ENCODE assay signal across 15 mouse cellular contexts in genomic region chr13:35946659-35947353, GRCm38 (mm10). TPM values are rescaled to one million over a fixed set of nuclear protein-coding genes. Genes with fewer than 3 reads are reported as not detected.
A peak's percentile ranks its signal among the peaks of the same experiment; 100 is the strongest.
DNase-seq lines count a peak whose midpoint lies in the region; ATAC-seq and TF ChIP-seq lines count a peak whose summit lies in the region.
"Had no signal": no experiment of that assay in that cellular context is flagged by ENCODE, and none has a peak within 500 bp of the region (broad histone marks: within the 10 kb centered on the region; RNA-seq: fewer than 3 reads in every experiment).

No protein-coding gene starts in this region.

- no peak overlapping the region for H3K4me3 ChIP-seq in forebrain, embryonic 13.5 days
- H3K4me3 ChIP-seq in forebrain, embryonic 11.5 days (ENCODE audit: low read depth, low read length), result no peak overlapping the region
- H3K4me3 ChIP-seq in hindbrain, embryonic 11.5 days (ENCODE audit: low read depth, low read length), result no peak overlapping the region
- no peak overlapping the region for H3K4me3 ChIP-seq in hindbrain, postnatal 0 days (ENCODE audit: low read length)
- no peak overlapping the region for H3K4me3 ChIP-seq in midbrain, embryonic 16.5 days (ENCODE audit: low read depth, low read length)
- H3K4me3 ChIP-seq in midbrain, embryonic 10.5 days, result no peak overlapping the region
- no peak overlapping the region for H3K4me3 ChIP-seq in midbrain, postnatal 0 days (ENCODE audit: low read depth, low read length)
- H3K4me3 ChIP-seq: embryonic facial prominence, embryonic 15.5 days; heart, embryonic 15.5 days; limb, embryonic 10.5 days; myocyte had no signal

- no peaks in the 10 kb centered on the region for H3K27me3 ChIP-seq in forebrain, embryonic 13.5 days
- H3K27me3 ChIP-seq in forebrain, embryonic 11.5 days (ENCODE audit: control insufficient read depth, insufficient read depth, low read length), result no peaks in the 10 kb centered on the region
- H3K27me3 ChIP-seq in hindbrain, embryonic 11.5 days (ENCODE audit: control insufficient read depth, insufficient read depth, low read length), result no peaks in the 10 kb centered on the region
- no peaks in the 10 kb centered on the region for H3K27me3 ChIP-seq in hindbrain, postnatal 0 days (ENCODE audit: insufficient read depth, low read length)
- no peaks in the 10 kb centered on the region for H3K27me3 ChIP-seq in midbrain, embryonic 16.5 days (ENCODE audit: control insufficient read depth, insufficient read depth, low read depth, low read length)
- no peaks in the 10 kb centered on the region; the same call in 1 of the 2 replicates for H3K27me3 ChIP-seq in midbrain, embryonic 10.5 days (ENCODE audit: low read depth, poor library complexity, severe bottlenecking)
- no peaks in the 10 kb centered on the region for H3K27me3 ChIP-seq in midbrain, postnatal 0 days (ENCODE audit: insufficient read depth, low read length)
- H3K27me3 ChIP-seq: embryonic facial prominence, embryonic 15.5 days; heart, embryonic 15.5 days had no signal

- no peak overlapping the region for H3K4me2 ChIP-seq in forebrain, embryonic 13.5 days
- no peak overlapping the region for H3K4me2 ChIP-seq in forebrain, embryonic 11.5 days (ENCODE audit: low read depth, low read length, severe bottlenecking)
- no peak overlapping the region for H3K4me2 ChIP-seq in hindbrain, embryonic 11.5 days (replicated peaks; ENCODE audit: low read depth, low read length)
- H3K4me2 ChIP-seq in hindbrain, postnatal 0 days (ENCODE audit: low read depth, low read length), result no peak overlapping the region
- H3K4me2 ChIP-seq in midbrain, embryonic 16.5 days (ENCODE audit: low read length), result no peak overlapping the region
- H3K4me2 ChIP-seq in midbrain, postnatal 0 days (ENCODE audit: low read depth, low read length, poor library complexity, severe bottlenecking), result no peak overlapping the region
- H3K4me2 ChIP-seq: embryonic facial prominence, embryonic 15.5 days; heart, embryonic 15.5 days had no signal

- no peaks in the 10 kb centered on the region for H3K9me3 ChIP-seq in forebrain, embryonic 13.5 days (replicated peaks)
- no peaks in the 10 kb centered on the region for H3K9me3 ChIP-seq in forebrain, embryonic 11.5 days (ENCODE audit: control insufficient read depth, low read length)
- no peaks in the 10 kb centered on the region for H3K9me3 ChIP-seq in hindbrain, embryonic 11.5 days (ENCODE audit: control insufficient read depth, low read length)
- H3K9me3 ChIP-seq in hindbrain, postnatal 0 days (ENCODE audit: low read length), result no peaks in the 10 kb centered on the region
- H3K9me3 ChIP-seq in midbrain, embryonic 16.5 days (replicated peaks; ENCODE audit: control insufficient read depth, low read length, poor library complexity, severe bottlenecking), result no peaks in the 10 kb centered on the region
- H3K9me3 ChIP-seq in midbrain, embryonic 10.5 days (replicated peaks), result no peaks in the 10 kb centered on the region
- no peaks in the 10 kb centered on the region for H3K9me3 ChIP-seq in midbrain, postnatal 0 days (ENCODE audit: low read length)
- H3K9me3 ChIP-seq: embryonic facial prominence, embryonic 15.5 days; heart, embryonic 15.5 days; limb, embryonic 10.5 days had no signal

- H3K27ac ChIP-seq in forebrain, embryonic 13.5 days, result no peak overlapping the region
- H3K27ac ChIP-seq in forebrain, embryonic 11.5 days (ENCODE audit: low read depth, low read length), result no peak overlapping the region
- no peak overlapping the region for H3K27ac ChIP-seq in hindbrain, embryonic 11.5 days (ENCODE audit: low read depth, low read length)
- no peak overlapping the region for H3K27ac ChIP-seq in hindbrain, postnatal 0 days
- H3K27ac ChIP-seq in midbrain, embryonic 16.5 days (ENCODE audit: low read length), result no peak overlapping the region
- no peak overlapping the region for H3K27ac ChIP-seq in midbrain, embryonic 10.5 days (replicated peaks)
- no peak overlapping the region for H3K27ac ChIP-seq in midbrain, postnatal 0 days (ENCODE audit: low read depth, low read length)
- H3K27ac ChIP-seq: embryonic facial prominence, embryonic 15.5 days; heart, embryonic 15.5 days; limb, embryonic 10.5 days had no signal

- no peak for TF ChIP-seq CTCF in hindbrain, postnatal 0 days (IDR thresholded peaks at IDR 0.05; ENCODE audit: low read depth)
- no peak for TF ChIP-seq CTCF in midbrain, postnatal 0 days (IDR thresholded peaks at IDR 0.05)

- 75% methylated on average over 20 of the region's 20 CpGs for WGBS in forebrain, embryonic 13.5 days
- WGBS in forebrain, embryonic 11.5 days, result 84% methylated on average over 20 of the region's 20 CpGs
- WGBS in hindbrain, embryonic 11.5 days, result 75% methylated on average over 20 of the region's 20 CpGs
- WGBS in hindbrain, postnatal 0 days, result 73% methylated on average over 20 of the region's 20 CpGs
- WGBS in midbrain, embryonic 16.5 days, result 73% methylated on average over 20 of the region's 20 CpGs
- 75% methylated on average over 20 of the region's 20 CpGs for WGBS in midbrain, embryonic 10.5 days
- WGBS in midbrain, postnatal 0 days, result 69% methylated on average over 20 of the region's 20 CpGs

- H3K4me1 ChIP-seq in forebrain, embryonic 13.5 days, result no peaks in the 10 kb centered on the region
- no peaks in the 10 kb centered on the region for H3K4me1 ChIP-seq in forebrain, embryonic 11.5 days (replicated peaks; ENCODE audit: control insufficient read depth, insufficient read depth, low read length)
- no peaks in the 10 kb centered on the region for H3K4me1 ChIP-seq in hindbrain, embryonic 11.5 days (replicated peaks; ENCODE audit: control insufficient read depth, insufficient read depth, low read length)
- no peaks in the 10 kb centered on the region for H3K4me1 ChIP-seq in hindbrain, postnatal 0 days (ENCODE audit: insufficient read depth, low read length)
- H3K4me1 ChIP-seq in midbrain, embryonic 16.5 days (ENCODE audit: control insufficient read depth, insufficient read depth, low read length), result no peaks in the 10 kb centered on the region
- H3K4me1 ChIP-seq in midbrain, embryonic 10.5 days, result no peaks in the 10 kb centered on the region
- no peaks in the 10 kb centered on the region for H3K4me1 ChIP-seq in midbrain, postnatal 0 days (ENCODE audit: insufficient read depth, low read length)
- H3K4me1 ChIP-seq: embryonic facial prominence, embryonic 15.5 days; heart, embryonic 15.5 days; limb, embryonic 10.5 days had no signal

- H3K36me3 ChIP-seq in forebrain, embryonic 13.5 days (ENCODE audit: poor library complexity, severe bottlenecking), result no peaks in the 10 kb centered on the region
- H3K36me3 ChIP-seq in forebrain, embryonic 11.5 days (ENCODE audit: control insufficient read depth, insufficient read depth, low read length), result no peaks in the 10 kb centered on the region
- no peaks in the 10 kb centered on the region for H3K36me3 ChIP-seq in hindbrain, embryonic 11.5 days (ENCODE audit: control insufficient read depth, insufficient read depth, low read length)
- H3K36me3 ChIP-seq in hindbrain, postnatal 0 days (ENCODE audit: insufficient read depth, low read length), result no peaks in the 10 kb centered on the region
- no peaks in the 10 kb centered on the region for H3K36me3 ChIP-seq in midbrain, embryonic 16.5 days (ENCODE audit: control insufficient read depth, insufficient read depth, low read length)
- H3K36me3 ChIP-seq in midbrain, embryonic 10.5 days, result no peaks in the 10 kb centered on the region
- H3K36me3 ChIP-seq in midbrain, postnatal 0 days (ENCODE audit: insufficient read depth, low read length), result no peaks in the 10 kb centered on the region
- H3K36me3 ChIP-seq: embryonic facial prominence, embryonic 15.5 days; heart, embryonic 15.5 days; limb, embryonic 10.5 days had no signal

- no peak for DNase-seq in forebrain, embryonic 11.5 days (ENCODE audit: low spot score)
- no peak for DNase-seq in hindbrain, embryonic 11.5 days (ENCODE audit: low spot score)
- DNase-seq in hindbrain, postnatal 0 days (ENCODE audit: low spot score), result no peak
- no peak for DNase-seq in midbrain, embryonic 10.5 days (ENCODE audit: low spot score)
- no peak for DNase-seq in midbrain, postnatal 0 days (ENCODE audit: low spot score)
- DNase-seq in MN1 (ENCODE audit: low spot score), result no peak

- H3K9ac ChIP-seq in forebrain, embryonic 13.5 days, result no peak overlapping the region
- H3K9ac ChIP-seq in forebrain, embryonic 11.5 days (ENCODE audit: low read length), result no peak overlapping the region
- H3K9ac ChIP-seq in hindbrain, embryonic 11.5 days (ENCODE audit: low read depth, low read length), result no peak overlapping the region
- no peak overlapping the region for H3K9ac ChIP-seq in hindbrain, postnatal 0 days (replicated peaks; ENCODE audit: low read length)
- H3K9ac ChIP-seq in midbrain, embryonic 16.5 days (ENCODE audit: low read depth, low read length), result no peak overlapping the region
- H3K9ac ChIP-seq in midbrain, postnatal 0 days (replicated peaks; ENCODE audit: low read length, poor library complexity, severe bottlenecking), result no peak overlapping the region
- H3K9ac ChIP-seq: embryonic facial prominence, embryonic 15.5 days; heart, embryonic 15.5 days had no signal

- ATAC-seq in forebrain, embryonic 13.5 days, result peak; percentile 57; the same call in 1 of the 2 replicates
- ATAC-seq in forebrain, embryonic 11.5 days (replicated peaks; ENCODE audit: low FRiP score), result no peak
- 0 out of 2 replicates have a peak, but pooled peaks have one; percentile 35 for ATAC-seq in hindbrain, embryonic 11.5 days (ENCODE audit: low FRiP score)
- ATAC-seq in hindbrain, postnatal 0 days, result no peak
- ATAC-seq in midbrain, embryonic 16.5 days, result peak; percentile 46
- peak; percentile 59; the same call in 1 of the 2 replicates for ATAC-seq in midbrain, postnatal 0 days (ENCODE audit: low FRiP score)

RNA-seq across cellular contexts. Expression of gene Ppp1r3g, which starts 11.8 kb away (rescaled TPM):
- 1.7 and 1.8 TPM in 2 replicates for polyA plus RNA-seq in forebrain, embryonic 13.5 days (2015; fragmentation: Nextera tagmentation; extraction: Ambion mirVana)
- polyA plus RNA-seq in forebrain, embryonic 11.5 days (2014; fragmentation: Nextera tagmentation; extraction: Ambion mirVana), result 2.9 and 3.0 TPM in 2 replicates
- 0.76 and 0.82 TPM in 2 replicates for polyA plus RNA-seq in hindbrain, embryonic 11.5 days (2014; fragmentation: Nextera tagmentation; extraction: Ambion mirVana)
- total RNA-seq in hindbrain, postnatal 0 days (2014; rRNA removed), result 4.1 and 4.3 TPM in 2 replicates
- 0.50 and 1.0 TPM in 2 replicates for polyA plus RNA-seq in hindbrain, postnatal 0 days (2015; fragmentation: Nextera tagmentation; extraction: Ambion mirVana)
- polyA plus RNA-seq in midbrain, embryonic 16.5 days (2015; fragmentation: Nextera tagmentation; extraction: Ambion mirVana), result 0.48 and 0.95 TPM in 2 replicates
- 3.3 and 3.7 TPM in 2 replicates for polyA plus RNA-seq in midbrain, embryonic 10.5 days (2016; fragmentation: Nextera tagmentation; extraction: Ambion mirVana)
- 0.85 and 1.8 TPM in 2 replicates for total RNA-seq in midbrain, postnatal 0 days (2014; rRNA removed)
- 0.58 and 0.70 TPM in 2 replicates for polyA plus RNA-seq in midbrain, postnatal 0 days (2015; fragmentation: Nextera tagmentation; extraction: Ambion mirVana)
- total RNA-seq: common myeloid progenitor, adult 5-6 weeks; gastrocnemius, postnatal 25 days had no signal
- polyA plus RNA-seq: myocyte; spleen, adult 2 months had no signal

RNA-seq across cellular contexts. Expression of gene Rpp40, which starts 40.6 kb away (rescaled TPM):
- 10.5 and 12.7 TPM in 2 replicates for polyA plus RNA-seq in forebrain, embryonic 13.5 days (2015; fragmentation: Nextera tagmentation; extraction: Ambion mirVana)
- 19.8 and 21.7 TPM in 2 replicates for polyA plus RNA-seq in forebrain, embryonic 11.5 days (2014; fragmentation: Nextera tagmentation; extraction: Ambion mirVana)
- 19.4 and 22.5 TPM in 2 replicates for polyA plus RNA-seq in hindbrain, embryonic 11.5 days (2014; fragmentation: Nextera tagmentation; extraction: Ambion mirVana)
- total RNA-seq in hindbrain, postnatal 0 days (2014; rRNA removed), result 3.0 and 3.3 TPM in 2 replicates
- polyA plus RNA-seq in hindbrain, postnatal 0 days (2015; fragmentation: Nextera tagmentation; extraction: Ambion mirVana), result 8.7 and 9.5 TPM in 2 replicates
- polyA plus RNA-seq in midbrain, embryonic 16.5 days (2015; fragmentation: Nextera tagmentation; extraction: Ambion mirVana), result 5.2 and 6.8 TPM in 2 replicates
- polyA plus RNA-seq in midbrain, embryonic 10.5 days (2016; fragmentation: Nextera tagmentation; extraction: Ambion mirVana), result 21.8 and 25.6 TPM in 2 replicates
- 3.6 and 6.1 TPM in 2 replicates for total RNA-seq in midbrain, postnatal 0 days (2014; rRNA removed)
- 4.6 and 5.4 TPM in 2 replicates for polyA plus RNA-seq in midbrain, postnatal 0 days (2015; fragmentation: Nextera tagmentation; extraction: Ambion mirVana)

Comparison
In these comparisons a context has a peak if more than half of its experiments do, and no peak if none do; other contexts are left out.
1. ATAC-seq: peak in forebrain, embryonic 13.5 days (single experiment), hindbrain, embryonic 11.5 days (single experiment), midbrain, embryonic 16.5 days (single experiment) and midbrain, postnatal 0 days (single experiment); none in forebrain, embryonic 11.5 days (single experiment) and hindbrain, postnatal 0 days (single experiment).